Mouse (Mus musculus): ENCODE measurements around the gene Ranbp9.

- TF ChIP-seq CTCF (IDR thresholded peaks at IDR 0.05; ENCODE audit: control insufficient read depth, insufficient read depth, insufficient read length) (no peak), MYOD1 (IDR thresholded peaks at IDR 0.05; ENCODE audit: control insufficient read depth, insufficient read length, low read depth) (no peak), MYOG (IDR thresholded peaks at IDR 0.05; ENCODE audit: control insufficient read depth, extremely low read depth, insufficient read length) (no peak), MAX (IDR thresholded peaks at IDR 0.05) (no peak), USF1 (IDR thresholded peaks at IDR 0.05; ENCODE audit: low read depth) (no peak)
Observed at GRCm38 (mm10) chr13:43481859-43482245, 770 bp upstream of the Ranbp9 start.

Measured in C2C12 (cell line).